Mouse (Mus musculus) kidney, postnatal 36 days (tissue): ENCODE data around the gene Mastl.

ENCODE experiments used
- DNase-seq, 2 experiments: peaks; one replicate each; pipeline ENCODE4 v3.0.0; 2021 to 2022; ENCODE audit warnings: mixed read lengths in 2 of 2

Gene Mastl

GRCm38 (mm10) chr2:23155777-23156607 lies at the start of gene Mastl, which contains the start of gene Yme1l1:
Gene Mastl (minus strand): TSS chr2:23156024.
Gene Yme1l1 (plus strand): TSS chr2:23156369.
- DNase-seq, result peak; percentile 98 to 99

- no peak for DNase-seq
Observed at GRCm38 (mm10) chr2:23202900-23203670, 47.3 kb upstream of the Mastl start.

GRCm38 (mm10) chr2:23201034-23201433 lies 45.2 kb upstream of the Mastl start:
- no peak for DNase-seq

GRCm38 (mm10) chr2:23194366-23194765 lies 38.5 kb upstream of the Mastl start:
- no peak for DNase-seq

- DNase-seq, result no peak
Observed at GRCm38 (mm10) chr2:23172305-23172704, 16.5 kb upstream of the Mastl start.

GRCm38 (mm10) chr2:23156608-23157081 lies 821 bp upstream of the Mastl start:
- no peak for DNase-seq

GRCm38 (mm10) chr2:23155199-23155621 lies 614 bp downstream of the Mastl start:
- DNase-seq, result peak in 1 of 2 experiments; percentile 16

GRCm38 (mm10) chr2:23119573-23119972 lies 36.3 kb downstream of the Mastl start:
- no peak for DNase-seq

GRCm38 (mm10) chr2:23102266-23102665 lies 53.6 kb downstream of the Mastl start:
- no peak for DNase-seq

- no peak for DNase-seq
Observed at GRCm38 (mm10) chr2:23097028-23097427, 58.8 kb downstream of the Mastl start.

GRCm38 (mm10) chr2:23092216-23092615 lies 63.6 kb downstream of the Mastl start:
- peak; percentile 14 to 47 for DNase-seq

GRCm38 (mm10) chr2:23084540-23084939 lies 71.3 kb downstream of the Mastl start:
- DNase-seq, result no peak

GRCm38 (mm10) chr2:23078588-23078987 lies 77.2 kb downstream of the Mastl start:
- peak; percentile 16 to 40 for DNase-seq

GRCm38 (mm10) chr2:23077693-23078092 lies 78.1 kb downstream of the Mastl start:
- DNase-seq, result no peak

GRCm38 (mm10) chr2:23076783-23077182 lies 79.0 kb downstream of the Mastl start:
- DNase-seq, result no peak

- no peak for DNase-seq
Observed at GRCm38 (mm10) chr2:23075846-23076245, 80.0 kb downstream of the Mastl start.

- no peak for DNase-seq
Observed at GRCm38 (mm10) chr2:23071406-23071805, 84.4 kb downstream of the Mastl start.

- DNase-seq, result no peak
Observed at GRCm38 (mm10) chr2:23070491-23070890, 85.3 kb downstream of the Mastl start.

- DNase-seq, result peak; percentile 94 to 98
Observed at GRCm38 (mm10) chr2:23068894-23069744, 86.7 kb downstream of the Mastl start.

GRCm38 (mm10) chr2:23068370-23068737 lies 87.5 kb downstream of the Mastl start:
- peak in 1 of 2 experiments; percentile 22 for DNase-seq

GRCm38 (mm10) chr2:23067552-23068369 lies 88.1 kb downstream of the Mastl start, which contains the start of gene Acbd5:
Gene Acbd5 (plus strand): TSS chr2:23068167.
- peak; percentile 96 to 98 for DNase-seq
